Mouse (Mus musculus) liver, postnatal 0 days (tissue): ENCODE results near the gene Macrod2.

Experiments
- CTCF ChIP-seq: sonication (generic); IDR thresholded peaks from 2 replicates; pipeline ENCODE4 v1.5.1; 2016; ENCODE audit warnings: antibody characterized with exemption, low read depth
- EP300 ChIP-seq: IDR thresholded peaks from 2 replicates; pipeline ENCODE4 v1.6.1; 2016; ENCODE audit warnings: antibody characterized with exemption, low read depth, mild to moderate bottlenecking

DNA sequence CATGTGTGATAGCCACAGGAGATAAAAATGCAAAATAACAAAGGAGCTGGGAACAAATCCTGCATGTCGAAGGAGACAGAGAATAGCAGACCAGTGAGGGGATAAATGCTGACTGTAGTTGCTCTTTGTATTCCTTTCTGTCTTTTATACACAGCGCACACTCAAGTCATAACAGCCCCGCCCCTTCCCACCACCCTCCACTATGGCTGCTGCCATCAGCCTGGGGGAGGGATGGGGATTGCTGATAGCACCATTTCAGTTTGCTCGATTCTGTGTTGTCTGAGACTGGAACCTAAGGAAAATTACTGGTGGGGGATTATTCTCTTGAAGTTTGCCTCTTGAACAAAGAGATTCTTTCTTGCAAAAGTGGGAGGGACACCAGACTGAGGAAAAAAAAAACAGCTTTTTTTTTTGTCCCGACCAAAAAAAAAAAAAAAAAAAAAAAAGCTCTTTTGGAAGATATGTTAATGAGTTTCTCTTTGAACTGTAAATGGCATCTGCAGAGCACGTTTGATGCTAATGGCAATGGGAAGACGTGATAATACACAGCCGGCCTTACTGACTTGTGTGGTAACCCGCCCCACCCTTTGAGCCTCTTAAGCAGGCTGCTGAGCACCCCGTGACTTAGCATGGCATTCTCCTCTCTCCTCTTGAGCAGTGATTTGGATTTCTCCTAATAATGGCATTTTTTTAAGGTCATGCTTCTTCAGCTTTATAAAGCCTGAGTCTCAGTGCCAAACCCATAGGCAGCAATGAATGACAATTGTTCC is 1768.6 kb downstream of the Macrod2 start:
- TF ChIP-seq EP300 (no peak), CTCF (no peak)
